Mouse (Mus musculus) intestine, embryonic 14.5 days (tissue): Measurements from ENCODE around the gene Slit3. TPM values are rescaled to one million over a fixed set of nuclear protein-coding genes. Genes with fewer than 3 reads are reported as not detected.

Experiments used
- ATAC-seq: fragments of 200-750 bp; cut with Nextera tagmentation; replicated peaks from 2 replicates; pipeline ENCODE4 v1.8.0; 2017; ENCODE audit warnings: low read depth, moderate number of reproducible peaks, moderate TSS enrichment, moderate library complexity; ENCODE audit not compliant: low FRiP score, low TSS enrichment
- DNase-seq: peaks from one replicate; pipeline ENCODE4 v3.0.0-alpha.2; 2018; ENCODE audit warnings: low spot score
- H3K27ac ChIP-seq: fragments of 300-500 bp; sonication (generic); 2 replicates; pipeline ENCODE4 v1.5.1; 2014; ENCODE audit warnings: low read depth, mild to moderate bottlenecking, control low read depth
- H3K27me3 ChIP-seq: fragments of 300-500 bp; sonication (generic); replicated peaks from 2 replicates; pipeline ENCODE4 v1.6.1; 2014; ENCODE audit warnings: low read length, control low read depth; ENCODE audit not compliant: control insufficient read depth, insufficient read depth
- H3K36me3 ChIP-seq: fragments of 300-500 bp; sonication (generic); 2 replicates; pipeline ENCODE4 v1.6.1; 2014; ENCODE audit warnings: low read length, control low read depth; ENCODE audit not compliant: control insufficient read depth, insufficient read depth
- H3K4me1 ChIP-seq: fragments of 300-500 bp; sonication (generic); replicated peaks from 2 replicates; pipeline ENCODE4 v1.6.1; 2014; ENCODE audit warnings: low read length, control low read depth, mixed read lengths; ENCODE audit not compliant: control insufficient read depth, insufficient read depth
- H3K4me2 ChIP-seq: fragments of 300-500 bp; sonication (generic); 2 replicates; pipeline ENCODE4 v1.6.1; 2014; ENCODE audit warnings: low read length
- H3K4me3 ChIP-seq: fragments of 300-500 bp; sonication (generic); 2 replicates; pipeline ENCODE4 v1.5.1; 2014; ENCODE audit warnings: low read depth, low read length, control low read depth, mixed read lengths
- H3K9ac ChIP-seq: fragments of 300-500 bp; sonication (generic); 2 replicates; pipeline ENCODE4 v1.6.1; 2014; ENCODE audit warnings: mild to moderate bottlenecking, low read length
- H3K9me3 ChIP-seq: fragments of 300-500 bp; sonication (generic); 2 replicates; pipeline ENCODE4 v1.6.1; 2016; ENCODE audit warnings: low read length, control low read depth; ENCODE audit not compliant: control insufficient read depth
- WGBS: fragments of 180-500 bp; shearing (Covaris S2); extraction: QIAGEN DNeasy Blood & Tissue Kit; methylation state at CpG from one replicate; pipeline ENCODE4 v1.1.7; 2014; 5-methylcytosine and 5-hydroxymethylcytosine counted together
- polyA plus RNA-seq: library from polyadenylated mRNA; unstranded; fragments of >200 nt; fragmentation: Nextera tagmentation; extraction: Ambion mirVana; gene quantifications from 2 replicates; pipeline ENCODE4 v1.2.1, GENCODE M21; 2014

The Slit3 gene
- polyA plus RNA-seq, 1 experiment from 2014 or later, result 27.6 TPM

GRCm38 (mm10) chr11:35558311-35558710 is 437.3 kb downstream of the Slit3 start:
- Histone ChIP-seq H3K4me3 (no peak overlapping the region), H3K36me3 (no peaks in the 10 kb centered on the region), H3K27ac (no peak overlapping the region), H3K9me3 (no peaks in the 10 kb centered on the region), H3K4me1 (no peaks in the 10 kb centered on the region), H3K9ac (no peak overlapping the region), H3K4me2 (no peak overlapping the region), H3K27me3 (no peaks in the 10 kb centered on the region)
- 95% methylated on average over 2 of the region's 2 CpGs for WGBS
- no peak for ATAC-seq
- no peak for DNase-seq

DNA sequence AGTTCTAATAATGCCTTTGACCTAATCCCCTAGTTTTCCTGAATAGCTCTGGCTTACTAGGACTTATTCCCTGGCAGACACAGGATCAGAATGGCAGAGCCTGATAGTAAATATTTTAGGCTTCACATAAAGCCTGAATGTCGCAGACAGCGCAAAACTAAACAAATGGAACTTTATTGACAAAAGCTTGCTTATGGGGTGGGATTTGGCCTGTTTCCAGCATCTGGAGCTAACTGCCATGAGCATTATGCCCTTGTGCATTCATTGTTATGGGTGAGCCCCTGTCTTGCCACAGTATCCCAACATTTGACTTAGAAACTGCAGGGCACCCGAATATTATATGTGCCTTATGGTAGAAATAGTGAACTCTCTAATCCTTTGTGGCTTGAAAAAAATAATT is 438.4 kb downstream of the Slit3 start:
- no peak overlapping the region for H3K4me2 ChIP-seq
- no peaks in the 10 kb centered on the region for H3K27me3 ChIP-seq
- H3K9ac ChIP-seq, result no peak overlapping the region
- 62% methylated on average over 3 of the region's 3 CpGs for WGBS
- no peak for DNase-seq
- no peaks in the 10 kb centered on the region for H3K4me1 ChIP-seq
- no peak overlapping the region for H3K4me3 ChIP-seq
- H3K9me3 ChIP-seq, result no peaks in the 10 kb centered on the region
- H3K27ac ChIP-seq, result no peak overlapping the region
- ATAC-seq, result no peak
- no peaks in the 10 kb centered on the region for H3K36me3 ChIP-seq

DNA sequence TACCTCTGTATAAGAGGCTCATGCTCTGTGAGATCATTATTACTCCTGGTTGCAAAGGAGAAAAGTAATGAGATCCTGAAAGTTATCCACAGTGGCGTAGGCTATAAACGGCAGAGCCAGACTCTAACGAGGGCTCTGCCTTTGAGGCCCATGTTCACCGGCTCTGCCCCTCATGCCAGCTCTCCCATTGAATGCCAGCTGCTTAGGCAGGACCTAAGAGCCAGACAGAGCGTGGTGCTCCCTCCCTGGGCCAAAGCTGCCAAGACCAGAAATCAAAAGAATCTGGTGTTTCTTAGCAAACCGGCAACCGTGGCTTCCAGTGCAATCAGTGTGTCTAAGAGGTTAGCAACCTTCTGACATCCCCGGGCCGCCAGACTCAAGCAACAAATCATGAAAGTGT is 440.7 kb downstream of the Slit3 start:
- H3K4me3 ChIP-seq, result no peak overlapping the region
- no peaks in the 10 kb centered on the region for H3K36me3 ChIP-seq
- H3K4me1 ChIP-seq, result no peaks in the 10 kb centered on the region
- no peak for ATAC-seq
- H3K4me2 ChIP-seq, result no peak overlapping the region
- H3K9ac ChIP-seq, result no peak overlapping the region
- WGBS, result 58% methylated on average over 9 of the region's 9 CpGs
- no peak for DNase-seq
- H3K9me3 ChIP-seq, result no peaks in the 10 kb centered on the region
- H3K27ac ChIP-seq, result no peak overlapping the region
- no peaks in the 10 kb centered on the region for H3K27me3 ChIP-seq

GRCm38 (mm10) chr11:35565322-35565721 is 444.3 kb downstream of the Slit3 start:
- Histone ChIP-seq H3K4me1 (no peaks in the 10 kb centered on the region), H3K36me3 (peaks cover 4% of the 10 kb centered on the region; the same call in 1 of the 2 replicates), H3K27me3 (no peaks in the 10 kb centered on the region), H3K27ac (no peak overlapping the region), H3K4me3 (no peak overlapping the region), H3K9ac (no peak overlapping the region), H3K4me2 (no peak overlapping the region), H3K9me3 (no peaks in the 10 kb centered on the region)
- DNase-seq, result no peak
- no peak for ATAC-seq
- 73% methylated on average over 6 of the region's 6 CpGs for WGBS

DNA sequence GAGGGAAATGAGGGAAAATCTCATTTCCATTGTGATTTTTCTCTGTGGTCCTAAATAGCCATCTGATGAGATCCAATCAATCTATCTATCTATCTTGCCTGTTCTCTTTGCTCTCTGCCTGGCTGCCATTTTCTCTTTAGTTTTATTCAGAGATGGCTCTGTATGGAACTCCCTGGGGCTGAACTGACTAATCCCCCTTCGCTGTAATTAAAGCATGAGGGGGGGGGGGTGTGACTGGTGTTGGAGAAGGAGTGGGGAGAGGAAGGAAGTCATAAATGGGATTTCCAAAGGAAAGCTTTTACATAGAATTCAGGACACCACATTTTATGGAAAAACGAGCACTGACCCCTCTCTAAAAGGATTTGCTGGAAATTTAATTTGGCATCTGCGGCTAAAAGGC is 445.7 kb downstream of the Slit3 start:
- H3K27me3 ChIP-seq, result no peaks in the 10 kb centered on the region
- no peaks in the 10 kb centered on the region for H3K4me1 ChIP-seq
- H3K27ac ChIP-seq, result no peak overlapping the region
- ATAC-seq (no peak), DNase-seq (no peak)
- H3K9me3 ChIP-seq, result no peaks in the 10 kb centered on the region
- H3K36me3 ChIP-seq, result peaks cover 7% of the 10 kb centered on the region; the same call in 1 of the 2 replicates
- WGBS, result 72% methylated on average over 3 of the region's 3 CpGs
- no peak overlapping the region for H3K4me2 ChIP-seq
- no peak overlapping the region for H3K4me3 ChIP-seq
- H3K9ac ChIP-seq, result no peak overlapping the region

DNA sequence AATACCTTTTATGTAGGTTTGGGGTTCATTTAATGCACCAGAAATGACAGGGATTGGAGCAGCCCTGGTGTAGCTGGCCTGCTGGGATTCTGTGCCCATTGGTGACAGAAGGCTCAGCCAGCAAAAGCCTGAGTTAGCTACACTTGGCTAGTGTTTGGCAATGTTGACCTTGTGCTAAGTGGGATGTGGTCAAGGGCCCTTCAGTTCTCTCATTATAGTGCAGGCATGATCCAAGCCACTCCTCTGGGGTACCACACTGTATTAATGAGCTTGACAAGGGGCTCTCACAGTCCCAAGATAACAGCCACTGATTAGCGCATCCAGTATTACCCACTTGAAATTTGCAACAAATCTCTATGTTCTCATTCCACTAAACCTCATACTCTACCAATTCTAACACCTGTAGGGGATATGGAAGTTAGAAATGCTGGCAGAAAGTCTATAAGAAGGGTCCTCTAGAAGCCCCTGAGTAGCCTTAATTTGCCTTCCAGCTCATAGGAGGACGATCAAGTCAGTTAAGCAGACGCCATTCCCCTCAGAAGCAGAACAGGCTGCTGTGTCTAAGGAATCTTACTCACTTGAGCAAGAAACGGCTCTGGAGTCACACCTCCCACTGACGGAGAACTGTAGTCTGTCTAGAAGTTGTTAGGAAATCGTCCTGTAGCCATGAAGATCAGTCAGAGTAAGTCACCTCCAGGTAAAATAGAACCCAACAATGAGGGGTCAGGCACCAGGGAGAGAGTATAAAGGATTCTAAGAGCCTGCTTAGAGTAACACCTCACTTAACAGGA is 448.3 kb downstream of the Slit3 start:
- H3K9ac ChIP-seq, result no peak overlapping the region
- no peak overlapping the region for H3K4me2 ChIP-seq
- no peak for DNase-seq
- no peaks in the 10 kb centered on the region for H3K27me3 ChIP-seq
- no peaks in the 10 kb centered on the region for H3K9me3 ChIP-seq
- H3K36me3 ChIP-seq, result peaks cover 7% of the 10 kb centered on the region; the same call in 1 of the 2 replicates
- WGBS, result 72% methylated on average over 6 of the region's 6 CpGs
- H3K4me1 ChIP-seq, result no peaks in the 10 kb centered on the region
- no peak overlapping the region for H3K4me3 ChIP-seq
- ATAC-seq, result no peak
- no peak overlapping the region for H3K27ac ChIP-seq

DNA sequence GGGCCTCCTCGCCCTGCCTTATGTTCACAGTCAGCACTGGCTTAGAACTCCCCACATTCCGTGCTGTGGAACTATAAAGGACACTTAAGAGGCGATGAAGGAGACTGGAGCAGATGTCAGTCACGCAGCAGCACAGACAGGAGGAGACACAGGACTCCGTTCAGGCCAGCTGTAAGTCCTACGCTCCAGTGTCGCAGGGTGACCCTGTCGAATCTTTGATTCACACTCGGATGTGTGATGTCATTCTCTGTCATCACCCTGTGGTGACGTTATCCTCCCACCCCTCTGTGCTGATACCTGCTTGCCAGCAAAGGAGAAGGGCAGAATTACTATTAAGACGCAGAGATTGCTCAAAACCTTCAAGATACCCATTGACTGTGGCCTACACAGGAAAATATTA is 448.9 kb downstream of the Slit3 start:
- H3K27ac ChIP-seq, result no peak overlapping the region
- ATAC-seq (no peak), DNase-seq (no peak)
- H3K27me3 ChIP-seq, result no peaks in the 10 kb centered on the region
- no peak overlapping the region for H3K4me3 ChIP-seq
- H3K9ac ChIP-seq, result no peak overlapping the region
- no peak overlapping the region for H3K4me2 ChIP-seq
- 81% methylated on average over 11 of the region's 11 CpGs for WGBS
- H3K36me3 ChIP-seq, result peaks cover 7% of the 10 kb centered on the region; the same call in 1 of the 2 replicates
- H3K9me3 ChIP-seq, result no peaks in the 10 kb centered on the region
- no peaks in the 10 kb centered on the region for H3K4me1 ChIP-seq

- Histone ChIP-seq H3K4me1 (no peaks in the 10 kb centered on the region), H3K4me3 (no peak overlapping the region), H3K27me3 (no peaks in the 10 kb centered on the region), H3K9ac (no peak overlapping the region), H3K4me2 (no peak overlapping the region), H3K9me3 (no peaks in the 10 kb centered on the region), H3K27ac (no peak overlapping the region), H3K36me3 (peaks cover 7% of the 10 kb centered on the region; the same call in 1 of the 2 replicates)
- WGBS, result 84% methylated on average over 3 of the region's 3 CpGs
- no peak for DNase-seq
- ATAC-seq, result no peak
Measured at GRCm38 (mm10) chr11:35571910-35572309, 450.9 kb downstream of the Slit3 start.

- H3K9ac ChIP-seq, result no peak overlapping the region
- H3K9me3 ChIP-seq, result no peaks in the 10 kb centered on the region
- H3K4me3 ChIP-seq, result no peak overlapping the region
- WGBS, result 90% methylated on average over 10 of the region's 10 CpGs
- H3K27ac ChIP-seq, result no peak overlapping the region
- no peak for DNase-seq
- H3K36me3 ChIP-seq, result peaks cover 7% of the 10 kb centered on the region; the same call in 1 of the 2 replicates
- H3K27me3 ChIP-seq, result no peaks in the 10 kb centered on the region
- ATAC-seq, result no peak
- no peaks in the 10 kb centered on the region for H3K4me1 ChIP-seq
- no peak overlapping the region for H3K4me2 ChIP-seq
Measured at GRCm38 (mm10) chr11:35578796-35579195, 457.8 kb downstream of the Slit3 start.
